Mouse (Mus musculus) lung, postnatal 14 days (tissue): ENCODE data around the gene Mapre3.
"Not testable (repeated sequence)": the region's sequence is repeated elsewhere in the genome, so short reads cannot be mapped to it uniquely, and the experiment has no call there.

Experiments used
- DNase-seq: peaks from one replicate; pipeline ENCODE4 v3.0.0; 2021

Gene Mapre3

GRCm38 (mm10) chr5:30825166-30825565 is 10.7 kb downstream of the Mapre3 start:
- no peak for DNase-seq

- DNase-seq = no peak
These were observed 11.4 kb downstream of the Mapre3 start for GRCm38 (mm10) chr5:30825821-30826220.

- DNase-seq = no peak
These were observed 19.0 kb downstream of the Mapre3 start for GRCm38 (mm10) chr5:30833416-30833815.

- no peak for DNase-seq
These were observed 25.3 kb downstream of the Mapre3 start for GRCm38 (mm10) chr5:30839731-30840130.

GRCm38 (mm10) chr5:30841896-30842295 is 27.5 kb downstream of the Mapre3 start:
- DNase-seq = no peak

- peak; percentile 51 for DNase-seq
These were observed 35.6 kb downstream of the Mapre3 start for GRCm38 (mm10) chr5:30849891-30850555.

GRCm38 (mm10) chr5:30850556-30850925 is 36.1 kb downstream of the Mapre3 start:
- DNase-seq = no peak

GRCm38 (mm10) chr5:30853522-30853921 is 39.1 kb downstream of the Mapre3 start:
- no peak for DNase-seq

GRCm38 (mm10) chr5:30855674-30856073 is 41.2 kb downstream of the Mapre3 start:
- DNase-seq = peak; percentile 19

GRCm38 (mm10) chr5:30856124-30856523 is 41.7 kb downstream of the Mapre3 start:
- no peak for DNase-seq

- no peak for DNase-seq
These were observed 49.4 kb downstream of the Mapre3 start for GRCm38 (mm10) chr5:30863852-30864251.

GRCm38 (mm10) chr5:30864322-30864721 is 49.9 kb downstream of the Mapre3 start:
- no peak for DNase-seq

- no peak for DNase-seq
These were observed 52.4 kb downstream of the Mapre3 start for GRCm38 (mm10) chr5:30866871-30867270.

GRCm38 (mm10) chr5:30867712-30868111 is 53.3 kb downstream of the Mapre3 start, which contains the start of gene Tmem214:
TSS of gene Tmem214 (plus strand) at chr5:30868012.
- DNase-seq = no peak

GRCm38 (mm10) chr5:30868981-30869380 is 54.5 kb downstream of the Mapre3 start:
- peak; percentile 28 for DNase-seq

GRCm38 (mm10) chr5:30869405-30870130 is 55.1 kb downstream of the Mapre3 start:
- DNase-seq = peak; percentile 93

- no peak for DNase-seq
These were observed 55.6 kb downstream of the Mapre3 start for GRCm38 (mm10) chr5:30870131-30870406.

- DNase-seq = no peak
These were observed 58.1 kb downstream of the Mapre3 start for GRCm38 (mm10) chr5:30872574-30872973.

- no peak for DNase-seq
These were observed 59.9 kb downstream of the Mapre3 start for GRCm38 (mm10) chr5:30874365-30874764.

- DNase-seq = no peak
These were observed 64.2 kb downstream of the Mapre3 start for GRCm38 (mm10) chr5:30878616-30879015.

GRCm38 (mm10) chr5:30879347-30879943 is 65.0 kb downstream of the Mapre3 start:
- DNase-seq = no peak

- DNase-seq = not testable (repeated sequence)
These were observed 67.4 kb downstream of the Mapre3 start for GRCm38 (mm10) chr5:30881839-30882238.

- DNase-seq = no peak
These were observed 71.8 kb downstream of the Mapre3 start for GRCm38 (mm10) chr5:30886209-30886608.

- DNase-seq = no peak
These were observed 72.3 kb downstream of the Mapre3 start for GRCm38 (mm10) chr5:30886731-30887130.
